Mouse (Mus musculus) thymus, postnatal 25 days (tissue): Measurements from ENCODE around the gene 4930524B15Rik.
"Not testable (repeated sequence)": the region's sequence is repeated elsewhere in the genome, so short reads cannot be mapped to it uniquely, and the experiment has no call there.

Source experiments
- DNase-seq: peaks from one replicate; pipeline ENCODE4 v3.0.0; 2022

The 4930524B15Rik gene

DNA sequence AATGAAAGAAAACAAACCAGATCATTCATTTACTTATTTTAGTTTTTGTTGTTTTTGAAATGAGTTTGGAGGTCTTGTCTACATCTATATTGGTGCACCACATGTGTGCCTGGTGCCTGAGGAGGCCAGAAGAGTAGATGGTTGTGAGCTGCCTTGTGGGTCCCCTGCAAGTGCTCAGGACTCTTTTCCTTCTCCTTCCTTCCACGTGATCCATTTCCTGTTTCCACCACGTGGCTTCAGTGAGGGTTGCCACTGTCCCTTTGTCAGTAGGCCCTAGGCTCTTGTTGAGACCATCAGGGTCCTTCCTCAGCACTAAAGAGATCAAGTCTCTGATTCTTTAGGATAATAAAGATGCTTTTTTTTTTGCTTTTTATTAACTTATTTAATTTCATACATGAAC lies 19.4 kb downstream of the 4930524B15Rik start:
- DNase-seq = no peak

DNA sequence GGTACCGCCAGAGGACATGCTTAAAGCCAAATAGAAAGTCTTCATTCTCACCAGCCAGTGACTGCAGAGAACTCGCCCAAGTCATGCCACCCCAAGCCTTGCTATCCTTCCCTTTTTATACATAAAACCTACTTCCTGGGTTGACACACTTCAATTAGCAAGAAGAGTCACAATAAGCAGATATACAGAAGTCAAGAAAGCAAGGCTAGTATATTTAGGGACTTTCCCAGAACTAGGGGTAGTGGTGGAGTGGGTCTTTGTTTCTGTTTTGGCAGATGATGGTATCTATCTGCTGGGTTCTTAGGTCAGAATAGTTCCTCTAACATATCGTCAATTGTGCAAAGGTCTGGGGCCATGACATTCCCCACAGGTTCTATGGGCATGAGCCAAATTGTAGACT lies 27.1 kb downstream of the 4930524B15Rik start:
- DNase-seq = no peak

DNA sequence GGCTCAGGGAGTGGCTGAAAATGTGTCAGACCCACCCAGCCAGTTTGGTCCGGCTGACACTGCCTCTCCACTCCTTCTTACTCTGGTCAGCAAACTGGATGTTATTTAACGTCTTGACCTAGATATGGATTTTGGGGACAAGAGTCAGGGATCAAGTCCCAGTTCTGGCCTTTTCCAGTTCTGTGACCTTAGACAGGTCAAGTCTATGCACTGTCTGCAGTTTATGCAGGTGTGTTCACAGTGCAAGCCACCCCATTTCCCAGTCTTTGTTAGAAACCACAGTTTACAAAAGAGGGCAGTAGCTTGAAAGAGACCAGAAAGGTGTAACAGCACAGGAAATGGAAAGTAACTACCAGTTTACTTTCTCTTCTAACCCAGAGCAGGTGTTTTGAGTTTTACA lies 34.3 kb downstream of the 4930524B15Rik start:
- DNase-seq = peak; percentile 69

DNA sequence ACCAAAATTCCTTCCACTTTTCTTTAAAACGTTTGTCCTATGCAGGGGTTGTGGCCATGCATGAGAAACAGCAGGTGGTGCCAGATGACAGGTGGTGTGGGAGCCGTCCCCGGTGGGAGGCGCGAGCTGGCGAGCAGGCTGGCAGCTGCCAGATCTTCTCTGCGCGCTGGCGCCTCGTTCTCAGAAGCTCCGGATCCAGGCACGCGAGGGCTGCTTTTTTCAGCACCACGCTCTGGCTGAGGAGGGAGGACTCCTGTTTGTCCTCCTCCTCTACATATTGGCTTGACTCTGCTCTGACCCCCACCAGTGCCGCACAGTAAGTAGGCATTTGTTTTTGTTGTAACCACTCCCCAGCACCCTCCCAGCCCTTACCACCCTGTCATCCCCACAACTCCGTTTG lies 34.9 kb downstream of the 4930524B15Rik start, which contains the start of gene Nsg2:
Nsg2 (plus strand) TSS at position 183 of the 400 bp plus-strand sequence.
- DNase-seq = peak; percentile 92

DNA sequence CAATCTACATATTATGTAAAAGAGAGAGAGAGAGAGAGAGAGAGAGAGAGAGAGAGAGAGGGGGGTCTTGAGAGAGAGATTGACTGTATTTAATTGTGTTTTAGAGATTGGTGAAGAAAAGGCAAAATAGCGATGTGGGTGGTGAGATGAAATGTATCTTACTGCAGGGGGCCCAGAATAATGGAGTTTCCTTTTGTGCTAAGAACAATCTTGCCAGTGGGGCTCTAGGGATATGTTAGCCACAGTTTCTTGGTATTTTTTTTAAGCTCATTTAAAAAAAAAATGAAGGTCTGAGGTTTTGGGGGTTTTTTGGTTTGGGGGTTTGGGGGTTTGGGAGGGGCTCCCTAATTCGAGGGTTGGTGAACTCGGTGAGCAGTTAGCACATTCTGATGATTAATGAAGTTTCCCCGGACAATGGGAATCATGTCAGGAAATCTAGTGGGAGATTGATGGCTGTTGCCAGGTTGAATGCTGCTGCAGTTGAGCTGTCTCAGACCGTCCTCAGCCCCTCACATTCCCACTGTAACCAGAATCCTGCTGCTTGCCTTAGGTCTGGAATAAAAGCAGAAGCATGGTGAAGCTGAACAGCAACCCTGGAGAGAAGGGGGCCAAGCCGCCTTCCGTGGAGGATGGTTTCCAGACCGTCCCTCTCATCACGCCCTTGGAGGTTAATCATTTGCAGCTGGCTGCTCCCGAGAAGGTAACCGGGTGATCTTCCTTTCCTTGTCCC lies 36.0 kb downstream of the 4930524B15Rik start:
- peak; percentile 47 for DNase-seq

DNA sequence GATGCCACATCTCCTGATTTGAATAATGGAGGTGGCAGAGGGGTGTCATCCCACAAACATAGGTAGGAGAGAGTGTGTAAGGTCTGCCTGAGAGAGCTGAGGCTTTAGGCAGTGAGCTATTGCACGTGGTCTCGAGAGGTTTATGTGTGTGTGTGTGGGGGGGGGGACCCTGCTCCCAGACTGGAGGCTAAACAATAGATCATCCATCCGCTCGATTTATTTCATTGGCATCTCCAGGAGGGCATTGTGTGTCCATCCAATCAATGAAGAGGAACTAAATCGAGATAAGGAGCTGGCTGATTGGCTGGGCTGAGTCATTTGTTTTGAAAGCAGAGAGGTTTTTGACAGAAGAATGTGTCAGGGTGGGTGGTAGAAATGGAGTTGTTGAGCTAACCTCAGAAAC lies 37.3 kb downstream of the 4930524B15Rik start:
- DNase-seq = no peak

DNA sequence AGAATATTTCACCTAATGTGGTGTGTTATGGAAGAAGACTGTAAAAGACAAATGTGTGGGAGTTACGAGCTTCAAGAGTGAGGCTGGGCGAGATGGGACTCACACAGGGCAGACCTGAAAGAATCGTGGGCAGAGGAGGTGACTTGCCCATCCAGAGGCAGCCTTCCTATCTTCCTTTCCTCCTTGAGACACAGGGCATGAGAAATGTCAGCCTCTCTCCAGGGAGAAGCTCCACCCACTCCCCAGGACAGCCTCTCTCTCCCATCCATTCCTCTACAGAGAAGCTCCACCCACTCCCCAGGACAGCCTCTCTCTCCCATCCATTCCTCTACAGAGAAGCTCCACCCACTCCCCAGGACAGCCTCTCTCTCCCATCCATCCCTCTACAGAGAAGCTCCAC lies 42.7 kb downstream of the 4930524B15Rik start:
- DNase-seq = not testable (repeated sequence)

DNA sequence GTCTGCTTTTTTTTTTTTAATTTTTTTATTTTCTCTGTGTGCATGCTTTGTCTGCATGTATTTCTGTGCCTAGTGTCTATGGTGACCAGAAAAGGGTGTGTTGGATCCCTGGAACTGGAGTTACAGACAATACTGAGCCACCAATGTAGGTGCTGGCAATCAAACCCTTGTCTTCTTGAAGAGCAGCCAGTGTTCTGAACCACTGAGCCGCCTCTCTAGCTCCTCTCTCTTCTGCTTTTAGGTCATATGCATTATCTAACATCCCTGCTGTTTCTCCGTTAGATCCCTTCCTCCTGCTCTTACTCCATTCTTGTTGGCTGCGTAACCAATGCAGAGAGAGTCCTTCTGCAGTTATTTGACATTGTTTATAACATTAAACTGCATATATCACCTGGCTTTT lies 43.5 kb downstream of the 4930524B15Rik start:
- DNase-seq = no peak

DNA sequence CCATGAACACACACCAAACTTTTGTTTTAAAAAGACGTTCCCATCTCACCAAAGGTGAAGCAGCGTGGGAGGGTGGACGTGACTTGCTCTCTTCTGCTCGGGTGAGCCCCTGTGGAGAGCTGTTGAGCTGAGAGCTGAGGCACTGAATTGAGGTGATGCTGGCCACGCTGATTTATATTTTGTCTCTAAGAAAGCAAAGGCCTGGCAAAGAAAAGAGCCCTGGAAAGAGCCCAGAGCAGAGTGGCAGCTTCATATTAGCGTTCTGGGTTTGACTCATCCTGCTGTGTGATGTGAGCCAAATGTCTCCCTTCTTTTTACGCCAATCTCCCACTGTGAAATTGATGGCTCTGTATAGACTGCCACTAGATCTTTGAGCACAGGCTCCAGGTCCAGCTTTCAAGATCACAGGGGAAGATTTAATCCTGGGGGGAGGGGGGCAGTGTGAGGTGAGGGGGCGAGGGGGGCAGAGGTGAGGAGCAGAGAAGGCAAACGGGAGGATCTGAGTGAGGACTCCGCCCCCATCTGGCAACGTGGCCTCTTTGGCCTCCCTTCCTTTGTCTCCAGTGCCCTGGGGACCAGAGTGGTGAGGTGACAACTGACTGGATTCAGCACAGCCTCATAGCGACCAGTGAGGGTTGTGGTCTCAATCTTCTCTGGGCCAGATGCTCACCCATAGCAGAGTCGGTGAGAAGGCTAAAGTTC lies 44.7 kb downstream of the 4930524B15Rik start:
- no peak for DNase-seq

DNA sequence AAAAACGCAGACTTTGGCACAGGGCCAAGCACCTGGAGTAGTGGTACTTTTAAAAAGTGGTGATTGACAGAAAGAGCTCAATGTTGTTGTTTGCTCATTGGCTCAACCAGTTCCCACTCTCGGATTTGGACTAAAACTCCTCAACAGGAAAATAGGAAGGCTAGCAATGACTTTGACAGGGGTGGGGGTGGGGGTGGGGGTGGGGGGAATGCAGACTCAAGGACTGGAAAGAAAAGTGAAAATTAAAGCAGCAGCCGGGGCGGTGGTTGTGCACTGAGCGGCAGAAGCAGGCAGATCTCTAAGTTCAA lies 45.2 kb downstream of the 4930524B15Rik start:
- peak; percentile 84 for DNase-seq

DNA sequence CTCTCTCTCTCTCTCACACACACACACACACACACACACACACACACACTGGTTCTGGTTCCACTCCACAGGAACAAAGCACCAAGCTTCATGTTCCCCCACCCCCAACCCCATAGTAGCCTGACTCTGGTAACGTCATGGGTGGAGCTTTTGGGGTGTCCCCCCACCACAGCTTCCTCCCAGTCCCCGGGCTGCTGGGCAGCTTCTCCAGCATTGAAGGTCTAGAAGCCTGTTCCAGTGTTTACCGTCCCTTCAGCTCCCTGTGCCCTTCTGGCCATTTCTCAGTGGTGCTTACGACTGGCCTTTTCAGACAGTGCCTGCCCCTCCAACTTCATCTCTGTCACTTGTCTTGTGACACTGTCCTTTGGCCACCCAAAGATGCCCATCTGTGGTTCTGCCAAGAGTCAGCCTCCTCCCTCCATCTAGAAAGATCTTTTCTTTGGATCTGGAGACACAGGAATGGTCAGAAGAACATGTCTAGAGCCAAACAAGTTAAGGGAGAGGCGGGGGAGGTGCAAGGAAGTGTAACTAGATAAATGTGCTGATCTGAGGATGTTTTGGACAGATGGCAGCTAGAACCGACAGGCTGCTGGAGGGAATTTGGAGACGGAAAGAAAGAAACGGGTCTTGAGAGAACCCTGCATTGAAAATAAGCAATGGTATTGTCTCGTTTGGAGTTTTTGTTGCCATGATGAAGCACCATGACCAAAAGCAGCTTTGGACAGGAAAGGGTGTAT lies 46.6 kb downstream of the 4930524B15Rik start:
- DNase-seq = peak; percentile 67

DNA sequence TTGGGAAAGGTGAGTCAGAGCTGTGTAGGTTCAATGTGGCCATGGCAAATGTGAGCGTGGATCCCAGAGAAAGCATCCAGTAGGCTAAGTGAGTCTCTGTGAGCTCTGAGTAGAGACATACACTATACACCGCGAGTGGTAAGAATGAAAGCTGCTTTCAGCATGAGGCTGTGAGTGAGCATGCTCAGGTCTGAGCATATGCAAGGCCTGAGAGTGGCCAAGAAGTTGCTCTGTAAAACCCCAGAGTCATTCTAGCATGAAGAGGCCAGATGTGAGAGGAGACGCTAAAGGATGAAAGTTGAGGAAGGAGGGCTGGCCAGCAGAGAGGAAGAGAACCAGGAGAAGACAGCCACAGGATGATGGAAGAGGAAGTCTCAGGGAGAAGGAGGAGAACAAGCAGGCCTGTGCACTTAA lies 47.6 kb downstream of the 4930524B15Rik start:
- DNase-seq = peak; percentile 30

DNA sequence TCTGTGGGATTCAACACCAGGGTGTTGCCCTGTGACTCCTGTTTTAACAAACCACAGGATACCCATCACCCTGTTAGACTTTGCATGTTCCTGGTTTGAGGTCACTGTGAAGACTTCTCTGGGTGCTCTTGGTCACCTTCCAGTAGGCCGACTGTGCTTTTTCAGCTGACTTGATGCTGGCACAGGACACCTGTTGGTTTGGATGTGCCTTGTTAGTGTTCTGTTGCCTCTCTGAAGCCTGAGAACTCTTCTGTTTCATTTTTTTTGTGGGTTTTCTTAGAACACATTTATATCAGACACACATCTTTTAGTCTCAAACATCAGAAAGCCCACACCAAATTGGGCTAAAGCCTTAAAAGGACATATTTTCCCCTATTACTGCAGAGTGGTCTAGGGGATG lies 48.2 kb downstream of the 4930524B15Rik start:
- peak; percentile 26 for DNase-seq

DNA sequence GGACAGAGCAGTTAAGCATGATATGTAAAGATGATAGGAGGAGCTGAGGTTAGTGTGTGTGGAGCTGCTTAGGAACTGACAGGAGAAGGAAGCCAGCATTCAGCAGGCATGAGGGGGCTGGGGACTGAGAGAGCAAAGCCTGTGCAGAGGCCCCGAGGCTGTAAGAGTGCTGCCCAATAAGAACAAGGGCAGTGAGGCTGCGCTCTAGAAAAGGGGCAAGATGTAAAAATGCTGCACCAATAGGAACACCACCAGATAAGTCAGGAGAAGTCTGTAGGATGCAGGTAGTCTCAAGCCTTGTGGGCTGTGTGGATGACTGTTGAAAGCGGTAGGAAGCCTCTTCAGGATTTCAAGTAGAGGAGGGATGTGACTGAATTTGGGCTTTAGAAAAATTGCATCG lies 52.8 kb downstream of the 4930524B15Rik start:
- no peak for DNase-seq

DNA sequence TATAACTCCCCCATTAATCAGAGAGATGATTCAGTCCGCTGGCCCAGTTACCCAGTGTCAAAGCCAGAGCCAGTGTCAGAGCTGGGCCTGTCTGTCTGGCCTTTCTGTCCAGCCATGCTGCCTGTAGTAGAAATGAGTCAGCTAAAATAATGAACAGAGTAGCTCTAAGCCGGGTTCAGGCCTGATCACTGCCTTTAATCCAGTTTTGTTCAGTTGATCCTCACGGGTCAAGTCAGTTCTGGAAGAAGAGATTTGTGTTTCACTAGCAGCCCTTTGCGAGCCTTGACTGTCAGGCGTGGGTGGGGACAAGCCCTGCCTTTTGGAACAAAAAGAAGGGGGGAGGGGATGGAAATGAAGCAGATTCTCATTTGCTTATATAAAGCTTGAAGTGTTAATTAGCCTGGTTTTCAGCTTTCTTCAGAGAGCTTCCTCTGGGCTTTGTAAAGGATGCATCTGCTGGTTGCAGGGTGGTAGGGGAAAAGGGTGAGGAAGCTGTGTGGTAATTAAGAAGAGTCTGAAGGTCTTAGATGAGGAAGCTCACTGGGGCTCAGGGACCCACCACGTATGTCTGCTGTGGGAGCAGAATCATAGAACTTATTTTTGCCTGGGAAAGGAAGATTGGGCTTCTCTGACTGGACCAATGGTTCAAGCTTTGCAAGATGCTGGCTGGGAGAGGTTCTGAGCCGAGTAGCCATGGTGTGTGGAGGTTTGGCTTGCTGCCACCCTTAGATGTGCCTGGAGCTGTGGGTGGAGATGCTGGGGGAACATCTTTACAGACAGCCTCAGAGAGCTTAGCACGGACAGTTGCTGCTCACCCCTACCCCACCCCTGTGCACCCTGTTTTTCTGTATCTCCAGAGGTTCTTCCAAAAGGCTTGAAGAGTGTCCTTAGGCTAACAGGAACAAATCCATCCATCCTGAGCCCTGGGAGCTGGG lies 54.9 kb downstream of the 4930524B15Rik start:
- DNase-seq = no peak

DNA sequence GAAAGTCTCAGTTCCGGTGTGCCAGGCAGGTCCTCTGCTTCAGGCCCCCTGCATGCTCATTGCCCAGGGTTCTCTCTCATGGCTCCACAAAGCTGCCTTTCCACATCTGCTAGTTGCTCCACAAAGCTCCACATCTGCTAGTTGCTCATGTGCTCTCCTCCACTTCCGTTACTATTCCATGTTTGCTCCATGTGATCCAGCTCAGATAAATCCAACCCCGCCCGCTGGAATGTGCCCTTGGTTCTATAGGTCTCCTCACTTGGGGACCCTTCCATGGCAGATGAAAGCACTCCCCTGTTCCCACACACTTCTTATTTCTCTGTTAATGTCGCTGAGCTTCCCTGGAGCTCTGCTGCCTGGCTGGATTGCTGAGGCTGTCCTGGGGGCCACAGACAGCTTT lies 61.2 kb downstream of the 4930524B15Rik start:
- DNase-seq = no peak

DNA sequence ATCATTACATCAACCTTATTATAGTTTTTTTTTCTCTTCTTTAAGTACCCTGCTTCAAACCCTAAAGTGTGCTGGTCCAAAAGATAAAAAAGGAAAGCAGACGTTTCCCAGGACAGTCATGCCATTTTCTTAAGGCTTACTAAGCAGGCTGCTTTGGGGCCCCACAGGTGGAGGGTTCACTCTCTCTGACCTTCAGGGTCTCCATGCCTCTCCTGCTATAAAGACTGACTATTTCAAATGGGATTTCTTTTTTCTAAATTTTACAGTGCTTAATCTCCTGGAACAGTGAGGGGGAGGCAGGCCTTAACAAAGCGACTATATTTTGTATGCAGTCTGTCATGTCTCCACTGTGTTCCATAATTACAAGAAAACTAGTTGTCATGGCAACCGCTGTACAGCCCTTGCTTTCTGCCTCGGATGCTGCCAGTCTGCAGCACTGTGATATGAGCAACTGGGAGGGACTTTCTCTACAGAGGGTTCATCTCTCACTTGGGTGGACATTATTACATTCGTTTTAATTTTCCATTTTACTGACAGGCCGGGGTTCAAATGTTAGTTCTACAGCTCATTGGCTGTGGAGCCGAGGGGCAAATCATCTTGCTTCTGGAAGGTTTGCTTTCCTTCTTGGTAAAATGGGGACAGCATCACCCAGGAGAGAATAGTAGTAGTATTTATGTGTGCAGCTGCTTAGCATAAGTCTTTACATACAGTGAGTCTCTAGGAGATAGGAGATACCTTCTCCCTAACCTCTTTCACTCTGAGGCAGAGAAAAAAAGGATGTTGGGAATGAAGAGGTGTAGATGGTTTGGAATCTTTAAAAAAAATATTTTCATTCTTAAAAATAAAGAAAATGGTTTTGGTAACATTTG lies 62.3 kb downstream of the 4930524B15Rik start:
- no peak for DNase-seq

DNA sequence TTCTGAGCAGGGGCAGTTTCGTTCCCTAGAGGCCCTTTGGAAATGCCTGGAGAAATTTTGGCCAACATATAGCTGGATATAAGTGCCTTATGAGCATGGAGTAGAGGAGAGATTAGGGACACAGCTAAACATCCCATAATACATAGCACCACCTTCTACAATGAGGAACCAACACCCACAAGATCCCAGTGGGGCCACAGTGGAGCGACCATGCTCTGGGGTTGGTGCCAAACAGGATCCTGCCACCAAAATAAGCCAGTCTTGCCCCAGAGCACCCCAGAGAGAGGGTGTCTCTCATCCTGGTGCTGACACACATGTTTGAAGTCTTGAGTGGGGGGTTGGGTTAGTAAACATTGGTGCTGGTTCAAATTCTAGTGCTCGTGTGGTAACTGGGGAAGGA lies 63.2 kb downstream of the 4930524B15Rik start:
- no peak for DNase-seq
